Mouse (Mus musculus) heart, postnatal 0 days (tissue): ENCODE results near the gene D5Ertd579e.

Source experiments
- CTCF ChIP-seq: IDR thresholded peaks from 2 replicates; pipeline ENCODE4 v1.5.1; 2016; ENCODE audit warnings: antibody characterized with exemption, control low read depth, low read depth
- EP300 ChIP-seq: IDR thresholded peaks from 2 replicates; pipeline ENCODE4 v1.6.1; 2016; ENCODE audit warnings: antibody characterized with exemption, low read depth

DNA sequence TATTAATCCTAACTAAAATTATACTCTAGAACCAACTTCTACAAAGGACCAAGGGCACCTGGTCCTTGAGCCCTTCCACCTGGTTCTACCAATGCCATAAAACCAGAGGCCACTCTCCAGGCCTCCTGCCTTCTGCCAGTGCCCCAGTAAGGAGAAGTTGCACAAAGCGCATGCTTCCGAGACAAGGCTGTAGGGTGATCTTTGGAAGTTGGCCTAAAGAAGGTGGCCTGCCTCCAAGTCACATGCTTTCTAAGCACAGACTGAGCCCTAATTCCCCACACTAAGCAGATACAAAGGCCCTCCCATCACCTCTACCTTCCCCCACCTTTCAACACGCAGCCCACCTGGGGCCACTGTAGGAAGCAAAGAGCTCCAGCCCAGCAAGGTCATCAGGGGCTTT, 120.6 kb downstream of the D5Ertd579e start:
- TF ChIP-seq CTCF, result no peak
- no peak for TF ChIP-seq EP300
